Mouse (Mus musculus) forebrain, embryonic 10.5 days (tissue): ENCODE data around the gene Slc44a5. TPM values are rescaled to one million over a fixed set of nuclear protein-coding genes. Genes with fewer than 3 reads are reported as not detected.

ENCODE experiments used
- DNase-seq: peaks from one replicate; pipeline ENCODE4 v3.0.0-alpha.2; 2017; ENCODE audit warnings: low spot score; ENCODE audit errors: extremely low spot score
- H3K27ac ChIP-seq: fragments of 300-500 bp; sonication (generic); 2 replicates; pipeline ENCODE4 v1.5.1; 2016; ENCODE audit warnings: mild to moderate bottlenecking
- H3K27me3 ChIP-seq: fragments of 300-500 bp; sonication (generic); 2 replicates; pipeline ENCODE4 v1.6.1; 2016; ENCODE audit warnings: mild to moderate bottlenecking; ENCODE audit not compliant: poor library complexity, severe bottlenecking
- H3K36me3 ChIP-seq: fragments of 300-500 bp; sonication (generic); replicated peaks from 2 replicates; pipeline ENCODE4 v1.6.1; 2016; ENCODE audit warnings: mild to moderate bottlenecking, moderate library complexity
- H3K4me1 ChIP-seq: fragments of 300-500 bp; sonication (generic); 2 replicates; pipeline ENCODE4 v1.6.1; 2016
- H3K4me3 ChIP-seq: fragments of 300-500 bp; sonication (generic); 2 replicates; pipeline ENCODE4 v1.5.1; 2016; ENCODE audit warnings: mild to moderate bottlenecking, moderate library complexity
- H3K9me3 ChIP-seq: fragments of 300-500 bp; sonication (generic); 2 replicates; pipeline ENCODE4 v1.6.1; 2016; ENCODE audit warnings: mild to moderate bottlenecking, moderate library complexity
- WGBS: fragments of 180-500 bp; shearing (Covaris S2); methylation state at CpG from one replicate; pipeline ENCODE4 v1.1.7; 2016; 5-methylcytosine and 5-hydroxymethylcytosine counted together
- polyA plus RNA-seq: library from polyadenylated mRNA; unstranded; fragments of >200 nt; fragmentation: Nextera tagmentation; extraction: Ambion mirVana; gene quantifications from 2 replicates; pipeline ENCODE4 v1.2.1, GENCODE M21; 2016

The Slc44a5 gene
- polyA plus RNA-seq, 1 experiment from 2014 or later, result 0.82 TPM

- Histone ChIP-seq H3K4me1 (peaks cover 25% of the 10 kb centered on the region), H3K9me3 (no peaks in the 10 kb centered on the region), H3K27ac (no peak overlapping the region), H3K4me3 (no peak overlapping the region), H3K27me3 (no peaks in the 10 kb centered on the region), H3K36me3 (no peaks in the 10 kb centered on the region)
- 81% methylated on average over 4 of the region's 4 CpGs for WGBS
- DNase-seq, result no peak
Measured at GRCm38 (mm10) chr3:153947271-153947670, 26.0 kb upstream of the Slc44a5 start.

GRCm38 (mm10) chr3:153948176-153948575, 25.1 kb upstream of the Slc44a5 start:
- Histone ChIP-seq H3K4me1 (peaks cover 16% of the 10 kb centered on the region), H3K4me3 (no peak overlapping the region), H3K27ac (no peak overlapping the region), H3K36me3 (no peaks in the 10 kb centered on the region), H3K27me3 (no peaks in the 10 kb centered on the region), H3K9me3 (no peaks in the 10 kb centered on the region)
- DNase-seq, result no peak
- 79% methylated on average over 2 of the region's 2 CpGs for WGBS

GRCm38 (mm10) chr3:153957916-153958315, 15.3 kb upstream of the Slc44a5 start:
- WGBS, result 90% methylated on average over 5 of the region's 5 CpGs
- Histone ChIP-seq H3K4me1 (no peaks in the 10 kb centered on the region), H3K36me3 (no peaks in the 10 kb centered on the region), H3K4me3 (no peak overlapping the region), H3K27ac (no peak overlapping the region), H3K27me3 (no peaks in the 10 kb centered on the region; the same call in 1 of the 2 replicates), H3K9me3 (no peaks in the 10 kb centered on the region)
- DNase-seq, result no peak

GRCm38 (mm10) chr3:153959035-153959730, 14.1 kb upstream of the Slc44a5 start:
- Histone ChIP-seq H3K4me3 (no peak overlapping the region), H3K9me3 (no peaks in the 10 kb centered on the region; the same call in 1 of the 2 replicates), H3K27ac (no peak overlapping the region), H3K27me3 (no peaks in the 10 kb centered on the region; the same call in 1 of the 2 replicates), H3K36me3 (no peaks in the 10 kb centered on the region), H3K4me1 (no peaks in the 10 kb centered on the region)
- WGBS, result 89% methylated on average over 1 of the region's 1 CpGs
- DNase-seq, result no peak

GRCm38 (mm10) chr3:153959731-153960207, 13.5 kb upstream of the Slc44a5 start:
- Histone ChIP-seq H3K9me3 (no peaks in the 10 kb centered on the region; the same call in 1 of the 2 replicates), H3K4me3 (no peak overlapping the region), H3K27me3 (no peaks in the 10 kb centered on the region; the same call in 1 of the 2 replicates), H3K27ac (no peak overlapping the region), H3K36me3 (no peaks in the 10 kb centered on the region), H3K4me1 (no peaks in the 10 kb centered on the region)
- DNase-seq, result no peak
- 90% methylated on average over 9 of the region's 9 CpGs for WGBS

GRCm38 (mm10) chr3:153960884-153961283, 12.4 kb upstream of the Slc44a5 start:
- Histone ChIP-seq H3K36me3 (no peaks in the 10 kb centered on the region), H3K27ac (no peak overlapping the region), H3K4me1 (no peaks in the 10 kb centered on the region), H3K4me3 (no peak overlapping the region), H3K9me3 (no peaks in the 10 kb centered on the region; the same call in 1 of the 2 replicates), H3K27me3 (no peaks in the 10 kb centered on the region)
- no peak for DNase-seq
- WGBS, result 80% methylated on average over 2 of the region's 2 CpGs

GRCm38 (mm10) chr3:153961632-153962389, 11.4 kb upstream of the Slc44a5 start:
- no peaks in the 10 kb centered on the region for H3K27me3 ChIP-seq
- DNase-seq, result peak; percentile 21
- H3K9me3 ChIP-seq, result no peaks in the 10 kb centered on the region; the same call in 1 of the 2 replicates
- H3K4me3 ChIP-seq, result no peak overlapping the region
- H3K36me3 ChIP-seq, result no peaks in the 10 kb centered on the region
- WGBS, result 74% methylated on average over 6 of the region's 6 CpGs
- no peaks in the 10 kb centered on the region for H3K4me1 ChIP-seq
- no peak overlapping the region for H3K27ac ChIP-seq

- 92% methylated on average over 5 of the region's 5 CpGs for WGBS
- no peak overlapping the region for H3K27ac ChIP-seq
- H3K4me1 ChIP-seq, result no peaks in the 10 kb centered on the region
- DNase-seq, result no peak
- no peak overlapping the region for H3K4me3 ChIP-seq
- H3K27me3 ChIP-seq, result peaks cover 17% of the 10 kb centered on the region
- no peaks in the 10 kb centered on the region for H3K36me3 ChIP-seq
- H3K9me3 ChIP-seq, result no peaks in the 10 kb centered on the region; the same call in 1 of the 2 replicates
Measured at GRCm38 (mm10) chr3:153967447-153967846, 5.8 kb upstream of the Slc44a5 start.

GRCm38 (mm10) chr3:153968549-153968948, 4.7 kb upstream of the Slc44a5 start:
- Histone ChIP-seq H3K9me3 (no peaks in the 10 kb centered on the region; the same call in 1 of the 2 replicates), H3K4me1 (peaks cover 6% of the 10 kb centered on the region), H3K27ac (no peak overlapping the region), H3K4me3 (no peak overlapping the region), H3K36me3 (no peaks in the 10 kb centered on the region), H3K27me3 (peaks cover 28% of the 10 kb centered on the region)
- peak; percentile 44 for DNase-seq
- 42% methylated on average over 4 of the region's 4 CpGs for WGBS

- H3K9me3 ChIP-seq, result no peaks in the 10 kb centered on the region; the same call in 1 of the 2 replicates
- no peak for DNase-seq
- 92% methylated on average over 4 of the region's 4 CpGs for WGBS
Measured at GRCm38 (mm10) chr3:153969451-153969850, 3.8 kb upstream of the Slc44a5 start.

GRCm38 (mm10) chr3:153973949-153974760, 919 bp downstream of the Slc44a5 start:
- peak overlapping the region; percentile 84 for H3K27ac ChIP-seq
- peaks cover 64% of the 10 kb centered on the region for H3K27me3 ChIP-seq
- no peaks in the 10 kb centered on the region for H3K9me3 ChIP-seq
- DNase-seq, result peak; percentile 19
- peaks cover 26% of the 10 kb centered on the region for H3K4me1 ChIP-seq
- peak overlapping the region; percentile 75 for H3K4me3 ChIP-seq
- WGBS, result 1% methylated on average over 21 of the region's 21 CpGs
- H3K36me3 ChIP-seq, result no peaks in the 10 kb centered on the region

More at GRCm38 (mm10) chr3:153969451-153969850, 3.8 kb upstream of the Slc44a5 start:
- Histone ChIP-seq H3K4me1 (peaks cover 16% of the 10 kb centered on the region), H3K27me3 (peaks cover 37% of the 10 kb centered on the region), H3K27ac (no peak overlapping the region), H3K36me3 (no peaks in the 10 kb centered on the region), H3K4me3 (no peak overlapping the region)

GRCm38 (mm10) chr3:153975060-153975459, 1.8 kb downstream of the Slc44a5 start:
- Histone ChIP-seq H3K36me3 (no peaks in the 10 kb centered on the region), H3K4me3 (no peak overlapping the region), H3K4me1 (peaks cover 26% of the 10 kb centered on the region), H3K9me3 (no peaks in the 10 kb centered on the region), H3K27ac (no peak overlapping the region), H3K27me3 (peaks cover 64% of the 10 kb centered on the region)
- 6% methylated on average over 6 of the region's 6 CpGs for WGBS
- DNase-seq, result no peak
